Mouse (Mus musculus): ENCODE data around the gene Dnmt1.

The Dnmt1 gene

DNA sequence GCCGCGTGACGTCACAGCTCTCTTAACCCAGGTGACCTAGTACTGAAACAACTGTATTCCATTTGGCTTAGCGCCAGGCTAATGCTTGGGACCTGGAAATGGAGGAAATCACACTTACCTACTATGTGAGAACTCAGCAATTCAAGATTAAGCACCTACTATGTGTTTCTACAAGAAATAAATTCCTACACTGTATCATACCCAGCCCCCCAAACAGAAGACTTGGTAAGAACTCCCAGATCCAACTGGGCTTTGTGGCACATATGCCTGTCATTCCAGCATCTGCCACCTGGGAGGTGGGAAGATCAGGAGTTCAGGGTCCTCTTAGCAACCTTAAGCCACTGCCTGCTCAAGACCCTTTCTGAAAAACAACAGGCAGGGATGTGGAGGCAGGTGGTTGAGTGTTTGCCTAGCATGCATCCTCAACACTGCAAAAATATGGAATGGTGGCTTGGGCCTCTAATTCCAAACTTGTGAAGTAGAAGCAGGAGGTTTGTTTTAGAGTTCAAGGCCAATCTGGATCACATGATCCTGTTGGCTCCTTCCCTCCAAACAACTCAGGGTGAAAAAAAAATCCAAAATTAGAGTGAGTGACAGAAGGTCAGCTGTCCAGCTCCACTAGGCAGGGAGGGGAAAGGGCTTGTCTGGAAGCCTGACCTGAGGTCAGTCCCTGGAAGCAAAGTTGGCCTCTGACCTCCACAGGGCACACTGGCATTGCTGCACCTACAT is 17.4 kb upstream of the Dnmt1 start:
- DNase-seq (ENCODE audit: low spot score in 2 of 2): no peak

DNA sequence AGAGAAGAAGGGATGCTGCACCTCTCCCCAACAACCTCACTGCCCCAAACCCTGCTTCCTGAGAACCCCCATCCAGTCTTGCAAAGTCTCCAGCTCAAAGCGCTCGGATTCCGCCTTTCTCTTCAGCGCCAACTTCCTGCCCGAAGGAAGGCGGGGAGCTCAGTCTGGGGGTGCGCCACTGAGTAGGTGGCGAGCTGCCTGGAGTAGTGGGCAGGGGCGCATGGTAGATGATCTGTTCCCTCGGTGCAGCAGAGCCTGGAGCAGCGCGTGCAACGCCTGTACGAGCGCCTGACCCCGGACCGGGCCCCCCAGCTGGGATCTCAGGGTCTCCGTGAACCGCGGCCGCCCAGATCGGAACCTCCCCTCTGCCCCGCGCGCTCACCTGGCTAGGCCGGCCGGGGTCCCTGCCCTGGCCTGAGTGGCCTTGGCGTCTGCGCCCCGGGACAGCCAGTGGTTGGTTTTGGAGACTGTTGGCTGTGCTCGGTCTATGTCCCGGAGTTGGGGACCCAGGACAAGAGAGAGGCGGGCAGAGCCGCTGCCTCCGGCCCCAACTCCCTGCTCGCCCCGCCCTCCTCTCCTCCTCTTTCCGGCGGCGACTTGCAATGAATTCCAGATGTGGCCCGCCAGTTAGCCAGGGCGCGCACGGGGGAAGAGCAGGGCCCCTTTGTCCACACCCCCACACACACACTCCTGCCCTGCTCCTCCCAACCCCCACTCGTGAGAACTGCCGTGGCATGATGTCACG is 16.7 kb upstream of the Dnmt1 start, which contains the start of gene S1pr2:
Gene S1pr2 (minus strand): TSS at position 566 of the 745 bp plus-strand sequence.
- peak; percentile 37 to 49 for DNase-seq (ENCODE audit: low spot score in 2 of 2)

DNA sequence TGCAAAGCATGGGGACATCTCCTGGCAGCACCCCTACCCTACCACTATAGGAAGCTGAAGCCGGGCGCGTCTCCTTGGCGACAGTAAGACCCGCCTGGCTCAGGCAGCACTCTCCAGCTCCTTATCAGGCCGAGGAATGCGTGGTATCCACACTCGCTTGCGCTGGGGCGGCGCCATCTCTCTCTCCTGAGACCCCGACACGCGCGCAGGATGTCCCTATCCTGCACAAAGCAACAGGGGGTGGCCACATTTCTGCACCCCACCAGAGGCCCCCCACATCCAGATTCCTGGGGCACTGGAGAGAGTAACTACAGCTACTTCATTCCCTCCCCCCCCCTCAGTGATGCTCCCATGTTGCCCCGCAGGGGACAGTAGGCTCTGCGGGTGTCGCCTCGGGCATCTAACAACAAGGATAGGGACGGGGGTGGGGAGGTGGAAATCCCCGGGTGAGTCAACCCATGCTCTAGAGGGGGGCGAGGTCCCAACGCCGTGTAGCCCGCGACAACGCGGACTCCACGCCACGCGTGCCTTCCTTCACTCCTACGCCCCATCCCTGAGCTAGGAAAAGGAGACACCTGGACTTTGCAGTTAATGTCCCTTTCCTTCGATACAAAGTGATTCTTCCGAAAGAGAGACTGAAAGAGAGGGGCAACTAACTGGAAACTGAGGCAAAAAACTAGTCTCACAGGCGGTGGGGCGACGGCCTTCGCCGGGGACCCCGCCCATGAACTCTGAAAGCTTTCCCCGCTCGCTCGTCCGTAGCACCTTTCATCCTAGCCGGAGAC is 15.9 kb upstream of the Dnmt1 start:
- no peak for DNase-seq (ENCODE audit: low spot score in 2 of 2)

DNA sequence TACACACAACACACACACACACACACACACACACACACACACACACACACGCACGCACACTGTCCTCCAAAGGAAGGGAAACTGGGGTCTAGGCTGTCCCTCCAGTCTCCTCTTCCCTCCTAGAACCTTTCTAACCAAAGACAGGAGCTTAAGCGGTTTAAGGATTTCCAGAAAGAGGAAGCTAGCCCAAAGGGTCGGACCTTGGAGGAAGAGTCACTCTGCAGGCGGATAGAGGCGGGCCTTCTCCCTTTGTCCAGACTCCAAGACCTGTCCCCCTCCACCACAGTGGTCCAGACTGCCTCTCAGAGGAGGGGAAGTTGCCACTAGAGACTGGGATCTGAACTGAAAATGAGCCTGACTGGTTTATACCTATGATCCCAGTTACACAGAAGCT is 14.0 kb upstream of the Dnmt1 start:
- no peak for DNase-seq (ENCODE audit: low spot score in 2 of 2)

DNA sequence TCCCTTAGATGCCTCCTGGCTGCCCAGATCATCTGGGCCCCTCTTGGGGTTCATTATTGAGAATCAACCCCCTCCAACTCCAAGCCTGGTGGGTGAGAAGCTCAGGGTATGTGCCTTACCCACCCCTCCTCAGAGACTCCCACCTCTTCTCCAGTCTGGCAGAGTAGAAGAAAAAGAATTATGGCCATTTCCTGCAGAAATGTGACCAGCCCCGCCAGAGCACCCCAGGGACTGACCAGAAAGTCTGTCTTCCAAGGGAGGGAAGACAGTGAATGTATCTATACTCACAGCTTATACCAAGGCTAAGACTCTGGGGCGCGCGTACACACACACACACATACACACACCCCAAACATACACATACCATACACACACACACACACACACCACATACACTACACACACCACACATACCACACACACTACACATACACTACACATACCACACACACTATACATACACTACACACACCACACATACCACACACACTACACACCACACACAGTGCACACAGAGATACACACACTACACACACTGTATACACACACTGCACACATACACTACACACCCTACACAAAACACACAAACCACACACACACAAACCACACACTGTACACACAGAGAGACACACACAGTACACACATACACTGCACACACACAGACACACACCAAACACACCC is 13.5 kb upstream of the Dnmt1 start:
- DNase-seq (ENCODE audit: low spot score in 2 of 2): no peak

DNA sequence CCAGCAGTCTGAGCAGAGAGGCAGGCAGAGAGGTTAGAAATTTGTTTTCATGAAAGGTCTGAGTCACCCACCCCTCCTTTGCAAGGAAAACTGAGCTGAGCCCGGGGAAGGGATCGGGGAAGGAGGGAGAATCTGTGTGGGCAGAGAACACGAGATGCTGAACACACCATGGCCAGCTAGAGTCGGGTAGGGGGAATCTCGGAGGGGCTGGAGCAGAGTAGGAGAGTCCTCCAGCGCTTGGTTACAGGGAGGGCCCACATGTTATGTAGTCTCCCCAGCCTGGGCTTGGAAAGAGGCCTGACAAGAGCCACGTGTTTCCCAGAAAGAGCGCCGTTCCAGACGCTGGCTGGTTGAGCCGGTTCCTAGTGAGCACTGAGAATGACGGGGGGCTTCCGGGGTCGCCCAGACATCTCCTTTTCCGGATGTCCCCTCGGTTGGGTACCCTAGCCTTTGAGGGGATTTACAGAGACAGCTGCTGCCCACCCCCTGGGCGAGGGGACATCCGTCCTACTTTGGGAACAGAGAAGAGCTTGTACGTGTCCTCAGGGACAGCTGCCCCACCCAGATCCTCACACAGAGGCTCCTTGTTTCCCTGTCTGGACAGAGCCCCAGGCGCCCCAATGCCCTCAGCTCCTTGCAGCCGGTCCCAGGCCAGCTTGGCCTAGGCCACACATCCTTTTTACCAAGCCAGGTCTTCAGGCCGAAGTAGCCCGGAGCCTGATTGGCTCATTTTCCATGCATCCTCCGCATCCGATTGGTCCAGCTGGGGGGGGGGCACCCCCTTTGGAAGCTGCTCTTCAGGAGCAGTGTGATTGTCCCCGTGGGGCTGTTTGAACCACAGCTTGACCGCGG is 12.7 kb upstream of the Dnmt1 start:
- peak; percentile 49 to 68 for DNase-seq (ENCODE audit: low spot score in 2 of 2)

DNA sequence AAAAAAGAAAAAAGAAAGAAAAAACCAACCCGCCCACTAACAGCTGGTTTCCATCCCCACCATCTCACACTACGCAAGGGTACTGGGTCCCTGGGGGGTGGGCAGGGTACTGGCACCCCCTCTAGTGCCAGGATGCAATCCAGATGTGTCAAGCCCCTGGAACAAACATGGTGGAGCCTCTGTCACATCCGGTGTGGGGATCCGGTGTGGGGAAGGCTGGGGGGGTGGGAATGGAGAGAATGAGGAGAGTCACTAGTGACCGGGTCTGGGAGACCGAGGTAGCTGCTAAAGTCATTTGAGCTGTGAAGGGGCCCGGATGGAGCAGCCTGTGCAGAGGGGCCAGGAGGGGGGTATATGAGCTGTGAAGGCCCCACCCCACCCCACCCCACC is 12.1 kb upstream of the Dnmt1 start:
- no peak for DNase-seq (ENCODE audit: low spot score in 2 of 2)

DNA sequence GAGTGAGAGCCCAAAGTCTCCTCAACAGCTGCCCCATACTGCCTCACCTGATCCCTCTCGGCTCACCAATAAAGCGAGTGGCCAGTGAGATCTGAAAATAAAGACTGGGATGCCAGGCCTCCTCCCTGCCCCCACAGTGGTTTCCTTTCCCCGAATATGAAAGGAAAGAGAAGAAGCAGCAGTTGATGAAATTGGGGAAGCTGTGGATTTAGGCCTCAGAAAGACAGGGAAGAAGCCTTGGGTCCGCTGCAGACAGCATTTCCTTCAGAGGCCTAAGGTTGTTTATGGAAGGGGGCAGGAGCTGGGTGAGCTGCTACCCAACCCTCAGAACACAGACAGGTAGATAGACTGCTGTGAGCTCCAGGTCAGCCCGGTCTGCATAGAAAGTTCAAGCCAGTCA is 7.1 kb upstream of the Dnmt1 start:
- DNase-seq (ENCODE audit: low spot score in 2 of 2): no peak

DNA sequence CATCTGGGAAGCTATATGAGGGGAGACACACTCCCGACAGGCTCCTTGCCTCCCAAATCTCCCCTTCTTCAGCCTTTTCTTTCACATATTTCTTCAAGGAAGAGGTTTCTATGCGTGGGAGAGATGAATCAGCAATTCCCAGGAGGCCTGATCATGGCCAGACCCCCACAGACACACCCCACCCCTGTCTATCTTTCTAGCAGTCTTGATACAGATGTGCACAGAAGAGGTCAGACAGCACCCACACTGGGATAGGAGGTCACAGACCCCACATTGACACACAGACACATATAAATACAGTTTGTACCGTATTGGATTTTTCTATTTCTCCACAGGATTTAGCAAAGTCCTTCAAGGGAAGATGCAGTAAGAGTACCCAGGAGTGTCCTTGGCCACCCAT is 6.3 kb upstream of the Dnmt1 start:
- no peak for DNase-seq (ENCODE audit: low spot score in 2 of 2)

DNA sequence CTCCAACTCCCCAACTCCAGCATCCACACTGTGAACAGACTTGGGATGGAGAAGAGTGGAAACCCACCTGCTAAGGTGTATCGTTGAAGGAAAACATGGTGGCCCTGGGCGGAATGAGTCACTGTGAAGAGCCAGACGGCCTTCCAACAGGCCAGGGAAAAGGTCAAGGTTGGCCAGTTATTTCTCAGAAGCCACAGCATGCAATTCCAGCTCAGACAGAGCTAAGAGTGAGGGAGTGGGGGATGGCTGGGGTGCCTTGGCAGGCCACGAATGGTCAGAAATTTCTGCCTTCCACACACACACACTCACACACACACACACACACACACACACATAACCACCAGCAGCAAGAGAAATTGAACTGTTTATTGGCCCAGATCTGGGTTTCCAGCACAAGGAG is 5.9 kb upstream of the Dnmt1 start:
- DNase-seq (ENCODE audit: low spot score in 2 of 2): no peak

DNA sequence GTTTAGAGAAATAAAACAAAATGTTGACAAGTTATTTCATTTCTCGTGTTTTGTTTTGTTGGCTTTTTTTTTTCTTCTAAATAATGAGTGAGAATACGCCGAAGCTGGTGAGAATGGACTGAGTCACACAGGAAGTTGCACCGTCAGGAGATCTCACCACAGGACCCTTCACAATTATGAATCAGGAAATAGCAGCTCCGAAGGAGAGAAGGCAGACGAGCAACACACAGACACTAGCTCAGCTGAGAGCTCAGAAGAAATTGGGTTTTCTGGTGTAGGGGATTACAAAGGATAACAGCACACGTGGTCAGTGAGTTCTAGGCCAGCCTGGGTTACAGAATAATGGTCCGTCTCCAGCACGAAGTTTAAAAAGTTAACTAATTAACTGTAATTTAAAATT is 1.9 kb upstream of the Dnmt1 start:
- no peak for DNase-seq (ENCODE audit: low spot score in 2 of 2)

DNA sequence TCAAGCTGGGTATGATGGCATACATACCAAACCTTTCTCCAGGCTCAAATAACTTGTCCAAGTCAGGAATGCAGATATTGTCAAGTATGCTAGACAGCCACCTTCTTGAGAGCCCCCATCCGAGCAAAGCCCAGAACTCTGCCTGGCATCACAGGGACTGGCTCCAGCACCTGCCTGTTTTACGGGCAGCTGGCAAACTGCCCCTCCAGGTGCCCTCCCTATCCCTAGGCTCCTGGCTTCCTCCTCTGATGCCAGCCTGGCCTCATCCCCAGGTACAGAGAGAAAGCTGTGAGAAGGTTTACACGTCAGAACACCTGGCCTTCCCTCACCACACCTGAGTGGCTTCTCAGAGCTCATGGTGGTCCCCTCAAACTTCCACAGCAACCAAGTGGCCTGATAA is 2.7 kb downstream of the Dnmt1 start:
- no peak for DNase-seq (ENCODE audit: low spot score in 2 of 2)

DNA sequence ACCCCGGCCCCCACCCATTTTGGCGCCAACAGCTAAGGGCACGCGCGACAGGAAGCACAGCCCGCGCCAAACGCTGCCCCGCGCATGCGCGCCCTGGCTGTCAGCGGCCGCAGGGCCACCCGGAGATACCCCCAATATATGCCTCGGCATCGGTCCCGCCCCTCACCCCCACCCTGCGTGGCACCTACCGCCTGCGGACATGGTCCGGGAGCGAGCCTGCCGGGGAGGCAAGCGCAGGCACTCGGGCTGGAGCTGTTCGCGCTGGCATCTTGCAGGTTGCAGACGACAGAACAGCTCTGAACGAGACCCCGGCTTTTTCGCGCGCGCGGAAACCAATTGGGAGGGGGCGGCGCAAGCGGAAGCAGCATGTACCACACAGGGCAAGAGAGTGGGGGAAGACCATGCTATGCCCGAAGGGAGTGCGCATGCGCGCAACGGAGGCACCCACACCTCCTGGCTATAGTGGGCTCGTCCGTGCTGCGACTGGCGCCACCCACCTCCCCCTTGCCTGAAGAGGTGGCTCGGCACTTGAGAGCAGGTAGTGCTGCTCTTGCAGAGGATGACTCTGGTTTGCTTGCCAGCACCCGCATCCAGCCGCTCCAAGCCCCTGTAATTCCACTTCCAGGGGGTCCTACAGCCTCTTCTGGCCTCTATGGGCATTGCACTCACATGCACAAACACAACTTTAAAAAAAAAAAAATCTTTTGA is 7.0 kb downstream of the Dnmt1 start:
- peak; percentile 96 to 97 for DNase-seq (ENCODE audit: low spot score in 2 of 2)

DNA sequence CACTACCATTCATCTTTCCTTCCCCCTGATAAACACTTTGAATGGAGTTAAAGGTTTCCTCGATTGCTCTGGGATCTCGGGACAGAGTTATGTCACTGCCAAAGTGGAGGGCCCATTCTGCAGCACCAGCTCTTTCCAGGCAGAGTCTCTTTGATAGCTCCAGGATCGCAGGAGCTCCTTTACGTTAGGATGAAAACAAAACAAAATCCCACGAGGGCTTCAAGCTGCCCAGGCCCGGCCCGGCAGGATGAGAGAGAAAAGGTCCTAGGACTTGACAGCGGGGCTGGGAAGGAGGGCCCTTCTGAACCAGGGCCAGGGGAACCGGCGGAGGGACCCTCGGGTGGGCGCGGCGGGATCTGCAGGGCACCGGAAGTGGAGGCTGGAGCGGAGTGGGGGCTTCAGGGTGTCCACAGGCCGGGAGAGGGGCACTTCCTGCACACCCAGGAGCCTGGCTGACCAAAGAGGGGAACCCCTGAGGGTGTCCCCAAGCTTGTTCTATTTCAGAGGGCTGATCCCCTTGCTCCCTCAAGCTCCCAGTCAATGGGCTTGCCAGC is 7.6 kb downstream of the Dnmt1 start:
- DNase-seq (ENCODE audit: low spot score in 2 of 2): no peak

DNA sequence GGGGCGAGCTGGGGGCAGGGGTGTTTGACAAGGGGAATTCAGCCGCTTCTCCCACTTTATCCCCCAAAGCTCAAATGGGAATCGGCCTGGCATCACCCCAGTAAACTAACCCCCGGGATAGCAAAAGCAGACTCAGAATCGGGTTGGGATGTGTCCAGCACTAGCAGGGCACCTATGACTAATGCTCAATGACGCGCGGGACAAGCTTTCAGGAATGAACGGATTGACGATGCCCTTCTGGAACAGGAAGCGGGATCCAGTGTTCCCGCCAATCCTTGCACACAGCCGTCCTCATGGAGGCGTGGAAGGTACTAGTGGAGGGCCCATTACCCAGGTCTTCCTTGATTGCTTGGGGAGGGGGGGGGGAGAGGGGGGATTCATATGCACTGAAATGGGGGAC is 8.2 kb downstream of the Dnmt1 start:
- no peak for DNase-seq (ENCODE audit: low spot score in 2 of 2)

DNA sequence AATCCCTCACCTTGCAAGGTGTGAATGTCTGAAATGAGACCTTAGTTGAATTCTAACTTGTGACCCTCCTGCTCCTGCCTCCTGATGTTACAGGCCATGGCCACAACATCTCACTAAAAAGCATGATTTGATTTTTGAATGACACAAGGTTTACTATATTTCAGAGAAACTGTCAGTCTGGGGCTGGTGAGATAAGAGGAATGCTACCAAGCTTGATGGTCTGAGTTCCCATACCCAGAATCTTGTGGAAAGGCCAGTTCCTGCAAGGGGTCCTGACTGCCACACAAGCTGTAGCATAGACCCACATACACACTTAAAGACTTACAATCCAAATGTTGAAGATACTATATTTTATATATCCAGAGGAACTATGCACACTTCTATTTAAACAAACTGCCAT is 9.3 kb downstream of the Dnmt1 start:
- no peak for DNase-seq (ENCODE audit: low spot score in 2 of 2)

DNA sequence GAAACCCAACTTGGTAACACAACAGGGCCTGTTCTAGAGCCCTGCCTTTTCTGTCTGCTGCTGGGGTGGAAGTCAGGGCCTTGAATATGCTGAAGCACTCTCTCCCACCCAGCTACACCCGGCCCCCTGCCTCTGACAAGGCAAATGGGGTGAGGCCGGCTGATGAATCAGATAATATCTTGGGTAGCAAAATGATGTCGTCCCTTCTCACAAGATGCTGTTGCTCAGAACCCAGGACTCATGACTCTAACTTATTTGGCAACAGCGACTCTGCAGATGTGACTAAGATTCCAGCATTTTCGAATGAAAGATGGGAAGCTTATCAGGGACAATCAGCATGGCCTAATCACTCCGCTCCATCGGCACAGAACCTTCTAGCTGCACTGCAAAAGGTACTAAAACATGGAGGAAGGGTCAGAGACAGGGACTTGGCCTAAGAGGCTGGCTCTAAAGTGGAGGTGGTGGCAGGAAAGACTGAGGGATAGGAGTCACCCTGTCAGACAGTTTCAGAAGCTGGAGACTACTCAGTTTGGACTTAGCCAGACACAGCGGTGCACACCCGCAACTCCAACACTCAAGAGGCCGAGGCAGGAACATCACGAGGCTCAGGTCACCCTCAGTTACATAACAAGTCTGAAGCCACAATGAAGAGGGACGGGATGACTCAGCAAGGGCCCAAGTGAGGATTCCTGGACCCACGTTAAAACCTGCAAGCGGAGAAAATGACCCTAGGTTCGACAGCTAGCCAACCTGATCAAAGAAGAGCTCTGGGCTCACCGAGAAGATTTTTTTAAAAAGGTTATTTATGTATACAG is 13.4 kb downstream of the Dnmt1 start:
- DNase-seq (ENCODE audit: low spot score in 2 of 2): no peak

DNA sequence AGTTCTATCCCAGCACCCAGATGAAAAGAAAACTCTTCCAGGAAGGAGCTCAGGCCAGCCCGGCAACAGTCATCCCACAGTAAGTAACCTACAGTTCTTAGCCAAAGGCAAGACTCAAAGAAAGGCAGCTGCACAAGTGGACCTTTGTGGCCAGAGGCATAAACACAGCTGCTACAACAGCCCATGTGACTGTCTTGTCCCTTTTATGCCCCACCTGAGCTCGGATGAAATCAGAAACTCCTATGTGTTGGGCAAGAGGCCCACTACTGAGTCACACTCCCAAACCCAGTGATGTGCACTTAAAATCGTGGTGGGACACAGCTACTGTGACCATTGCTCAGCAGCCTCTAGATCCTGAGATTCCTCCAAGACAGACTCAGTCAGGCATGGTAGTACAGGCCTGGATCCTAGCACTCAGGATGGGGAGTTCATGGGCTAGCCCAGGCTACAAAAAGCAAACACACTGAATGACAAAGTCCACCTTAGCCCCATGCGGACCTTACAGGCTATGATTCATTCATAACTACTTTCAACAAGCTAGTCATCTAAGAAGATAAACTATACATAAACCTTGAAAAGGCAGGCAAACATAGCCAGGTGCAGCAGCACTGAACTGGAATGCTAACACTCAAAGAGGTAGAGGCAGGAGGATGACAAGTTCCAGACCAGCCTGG is 14.9 kb downstream of the Dnmt1 start:
- DNase-seq (ENCODE audit: low spot score in 2 of 2): no peak

DNA sequence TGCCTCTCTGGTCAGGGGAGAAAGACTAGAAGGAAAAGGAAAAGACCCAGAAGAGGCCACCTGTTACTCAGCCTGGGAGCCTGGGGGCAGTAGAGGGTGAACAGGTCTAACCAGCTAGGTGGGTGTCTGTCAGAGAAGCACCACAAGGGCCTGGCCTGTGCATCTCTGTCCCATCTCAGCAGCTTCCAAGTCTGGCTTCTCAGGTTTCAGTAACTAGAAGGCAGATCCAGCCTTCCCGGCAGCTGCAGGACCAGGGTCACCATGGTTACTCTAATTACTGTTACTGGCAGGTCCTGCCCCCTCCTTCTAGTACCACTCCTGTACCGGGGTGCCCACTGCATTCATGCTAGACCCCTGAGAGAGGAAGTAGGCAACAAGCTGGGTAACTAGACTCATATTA is 15.8 kb downstream of the Dnmt1 start:
- DNase-seq (ENCODE audit: low spot score in 2 of 2): no peak
